Mouse (Mus musculus): ENCODE data around the gene Capn9. TPM values are rescaled to one million over a fixed set of nuclear protein-coding genes. Genes with fewer than 3 reads are reported as not detected.

Gene Capn9
- polyA plus RNA-seq (2017; shearing (Covaris generic)), result not detected

GRCm38 (mm10) chr8:124575811-124576210 is at the start of gene Capn9:
Gene Capn9 (plus strand): TSS chr8:124576111.

GRCm38 (mm10) chr8:124569593-124569992 is 6.3 kb upstream of the Capn9 start, which contains the start of gene Agt:
Gene Agt (minus strand): TSS chr8:124569706.

GRCm38 (mm10) chr8:124663112-124663873 is 87.4 kb downstream of the Capn9 start, which contains the start of gene 2310022B05Rik:
Gene 2310022B05Rik (minus strand): TSS chr8:124663369.

Other genes with a start within 250 kb of the Capn9 start
- not detected for gene Pgbd5, start 136.5 kb upstream of the Capn9 start, polyA plus RNA-seq (2017; shearing (Covaris generic))
- 43.8 TPM for gene Cog2, start 55.3 kb upstream of the Capn9 start, polyA plus RNA-seq (2017; shearing (Covaris generic))
- not detected for gene Agt, start 6.4 kb upstream of the Capn9 start, polyA plus RNA-seq (2017; shearing (Covaris generic))
- 5.4 TPM for gene 2310022B05Rik, start 87.3 kb downstream of the Capn9 start, polyA plus RNA-seq (2017; shearing (Covaris generic))
- gene Ttc13, start 145.9 kb downstream of the Capn9 start, polyA plus RNA-seq (2017; shearing (Covaris generic)), result 46.7 TPM
- 17.1 TPM for gene Arv1, start 146.0 kb downstream of the Capn9 start, polyA plus RNA-seq (2017; shearing (Covaris generic))
- 1.1 TPM for gene Fam89a, start 175.7 kb downstream of the Capn9 start, polyA plus RNA-seq (2017; shearing (Covaris generic))
- gene Trim67, start 217.0 kb downstream of the Capn9 start, polyA plus RNA-seq (2017; shearing (Covaris generic)), result not detected

Measured in effector memory CD4-positive, alpha-beta T cell, adult 5 months (primary cell).